Mouse (Mus musculus) embryo, embryonic 10.5 days (tissue): ENCODE measurements at regions not wholly inside any gene's neighbourhood (a gene's known extent, or its start where the extent isn't known, plus 50 kb on each side); places are given as distances from the start of the nearest gene placed in this dataset.
A peak's percentile ranks its signal among the peaks of the same experiment; 100 is the strongest.

Source experiments
- DNase-seq: peaks from one replicate; pipeline ENCODE4 v3.0.0-alpha.2; 2015; ENCODE audit warnings: low spot score

DNA sequence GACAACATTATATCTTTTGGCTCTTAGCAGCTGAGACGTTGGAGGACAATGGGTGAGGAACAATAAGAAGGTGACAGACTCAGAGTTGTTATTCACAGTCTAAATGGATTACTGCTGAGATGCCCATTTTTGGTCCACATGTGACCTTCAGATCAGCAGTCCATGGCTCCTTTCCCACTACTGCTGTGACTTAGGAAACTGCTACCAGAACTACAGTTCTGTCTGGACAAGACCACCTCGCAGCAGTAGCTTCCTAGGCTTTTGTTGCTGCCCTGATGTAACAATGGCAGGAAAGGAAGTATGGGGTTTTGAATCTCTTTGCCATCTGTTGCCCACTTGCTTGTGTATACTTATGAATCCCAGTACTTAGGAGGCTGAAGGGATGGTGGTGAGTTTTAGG, 135.6 kb upstream of the Pls3 start:
- DNase-seq: no peak

DNA sequence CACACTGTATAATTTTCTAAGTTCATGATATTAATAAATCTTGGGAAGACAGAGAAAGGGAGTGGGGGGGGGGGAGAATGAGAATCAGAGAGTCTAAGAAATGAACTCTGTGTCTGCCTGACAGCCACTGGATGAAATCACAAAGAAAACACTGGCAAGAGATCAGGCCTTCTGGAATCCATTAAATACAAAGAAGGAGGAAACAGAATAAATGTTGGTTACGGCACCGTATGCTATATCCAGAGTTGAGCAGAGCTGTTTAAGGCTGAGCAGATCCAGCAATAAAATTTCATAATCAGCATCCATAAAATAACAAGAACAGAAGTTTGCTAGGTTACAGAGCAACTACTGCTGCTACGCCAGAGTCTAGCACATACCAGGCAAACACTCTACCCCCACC, 103.6 kb upstream of the Pls3 start:
- DNase-seq: peak; percentile 2

DNA sequence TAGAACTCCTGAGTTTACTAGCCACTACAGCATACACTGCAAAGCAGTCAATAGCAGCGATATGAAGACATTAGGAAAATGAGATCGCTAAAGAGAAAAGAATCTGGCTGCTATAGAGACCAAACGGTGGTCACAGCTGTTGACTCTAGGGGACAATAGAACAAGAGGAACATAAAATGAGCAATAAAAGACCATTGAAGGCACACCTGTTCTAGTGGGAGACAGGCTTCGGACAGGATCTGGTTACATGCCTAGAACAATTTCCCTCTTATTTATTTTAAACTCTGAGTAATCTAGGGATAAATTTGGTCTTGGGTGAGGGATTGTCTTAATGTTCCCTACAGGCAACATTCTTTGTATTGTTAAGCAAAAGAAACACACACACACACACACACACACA, 99.7 kb upstream of the Pls3 start:
- DNase-seq: no peak

DNA sequence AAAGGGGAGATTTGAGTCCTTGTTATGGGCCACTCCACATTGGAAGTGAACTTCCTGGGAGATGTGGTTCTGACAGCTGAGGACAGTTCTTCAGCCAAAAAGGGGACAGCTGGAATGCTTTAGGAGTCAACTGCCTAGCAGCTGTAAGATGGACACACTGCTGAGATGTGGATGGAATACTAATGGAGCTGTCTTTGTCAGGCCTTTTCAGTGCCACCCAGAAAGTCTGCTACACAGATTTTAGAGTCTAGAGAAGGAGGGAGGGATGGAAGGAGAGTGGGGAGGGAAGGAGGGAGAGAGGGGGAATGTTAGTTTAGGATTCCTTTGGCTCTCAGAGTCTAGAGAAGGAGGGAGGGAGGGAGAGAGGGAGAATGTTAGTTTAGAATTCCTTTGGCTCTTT, 74.7 kb upstream of the Pls3 start:
- DNase-seq: peak; percentile 24

DNA sequence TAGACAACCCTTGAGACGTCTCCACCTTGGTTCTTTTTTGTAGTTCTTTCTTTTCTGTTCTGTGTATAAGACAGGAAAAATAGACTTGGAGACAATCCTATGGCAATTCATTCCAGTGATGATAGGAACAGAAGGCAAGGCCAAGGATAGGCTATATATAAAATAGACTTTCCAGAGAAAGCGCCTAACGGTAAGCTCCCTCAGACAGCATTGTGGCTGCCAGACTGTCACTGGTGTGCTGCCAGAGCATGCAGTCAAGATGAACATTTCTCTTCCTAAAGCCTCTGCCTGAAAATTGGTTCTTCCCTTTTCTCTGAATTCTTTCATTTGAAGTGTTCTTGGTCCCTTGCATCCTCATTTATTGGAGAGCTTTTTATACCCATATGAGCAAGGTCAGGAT, 53.9 kb upstream of the Pls3 start:
- no peak for DNase-seq
